Mouse (Mus musculus) neural tube, embryonic 14.5 days (tissue): ENCODE measurements around the gene Rbm19. TPM values are rescaled to one million over a fixed set of nuclear protein-coding genes. Genes with fewer than 3 reads are reported as not detected.
"Not testable (repeated sequence)": the region's sequence is repeated elsewhere in the genome, so short reads cannot be mapped to it uniquely, and the experiment has no call there.

Experiments used
- ATAC-seq: fragments of 200-750 bp; cut with Nextera tagmentation; 2 replicates; pipeline ENCODE4 v1.8.0; 2017; ENCODE audit warnings: low read depth, mild to moderate bottlenecking, moderate TSS enrichment, moderate library complexity
- H3K27ac ChIP-seq: fragments of 300-500 bp; sonication (generic); 2 replicates; pipeline ENCODE4 v1.5.1; 2014; ENCODE audit warnings: low read depth, mild to moderate bottlenecking, control low read depth, low read length, moderate library complexity, mixed read lengths
- H3K27me3 ChIP-seq: fragments of 300-500 bp; sonication (generic); 2 replicates; pipeline ENCODE4 v1.6.1; 2014; ENCODE audit warnings: low read length; ENCODE audit not compliant: control insufficient read depth, insufficient read depth
- H3K36me3 ChIP-seq: fragments of 300-500 bp; sonication (generic); 2 replicates; pipeline ENCODE4 v1.6.1; 2014; ENCODE audit warnings: low read length, mixed read lengths; ENCODE audit not compliant: control insufficient read depth, insufficient read depth
- H3K4me1 ChIP-seq: fragments of 300-500 bp; sonication (generic); 2 replicates; pipeline ENCODE4 v1.6.1; 2014; ENCODE audit warnings: low read length; ENCODE audit not compliant: control insufficient read depth, insufficient read depth
- H3K4me2 ChIP-seq: fragments of 300-500 bp; sonication (generic); 2 replicates; pipeline ENCODE4 v1.6.1; 2014; ENCODE audit warnings: mild to moderate bottlenecking, low read depth, low read length, control low read depth
- H3K4me3 ChIP-seq: fragments of 300-500 bp; sonication (generic); 2 replicates; pipeline ENCODE4 v1.5.1; 2014; ENCODE audit warnings: low read depth, low read length, control low read depth, mixed read lengths
- H3K9ac ChIP-seq: fragments of 300-500 bp; sonication (generic); replicated peaks from 2 replicates; pipeline ENCODE4 v1.6.1; 2014; ENCODE audit warnings: low read depth, mild to moderate bottlenecking, control low read depth, low read length, mixed read lengths
- H3K9me3 ChIP-seq: fragments of 300-500 bp; sonication (generic); 2 replicates; pipeline ENCODE4 v1.6.1; 2016; ENCODE audit warnings: low read length; ENCODE audit not compliant: control insufficient read depth
- WGBS: fragments of 180-500 bp; shearing (Covaris S2); extraction: QIAGEN DNeasy Blood & Tissue Kit; methylation state at CpG from one replicate; pipeline ENCODE4 v1.1.7; 2014; 5-methylcytosine and 5-hydroxymethylcytosine counted together
- polyA plus RNA-seq: library from polyadenylated mRNA; unstranded; fragments of >200 nt; fragmentation: Nextera tagmentation; extraction: Ambion mirVana; gene quantifications from 2 replicates; pipeline ENCODE4 v1.2.1, GENCODE M21; 2014

Rbm19 gene
- polyA plus RNA-seq, 1 experiment from 2014 or later: 14.7 TPM

- no peak for ATAC-seq
- 66% methylated on average over 8 of the region's 8 CpGs for WGBS
- no peak overlapping the region for H3K4me2 ChIP-seq
- H3K9me3 ChIP-seq: no peaks in the 10 kb centered on the region
- H3K4me1 ChIP-seq: no peaks in the 10 kb centered on the region
- H3K36me3 ChIP-seq: no peaks in the 10 kb centered on the region
- no peak overlapping the region for H3K9ac ChIP-seq
- H3K27ac ChIP-seq: no peak overlapping the region
- no peaks in the 10 kb centered on the region for H3K27me3 ChIP-seq
- no peak overlapping the region for H3K4me3 ChIP-seq
These were observed 14.2 kb upstream of the Rbm19 start for GRCm38 (mm10) chr5:120102097-120102496.

GRCm38 (mm10) chr5:120102732-120103131, 13.5 kb upstream of the Rbm19 start:
- Histone ChIP-seq H3K27ac (no peak overlapping the region), H3K9ac (no peak overlapping the region), H3K4me2 (no peak overlapping the region), H3K4me1 (no peaks in the 10 kb centered on the region), H3K27me3 (no peaks in the 10 kb centered on the region), H3K9me3 (no peaks in the 10 kb centered on the region), H3K4me3 (no peak overlapping the region), H3K36me3 (no peaks in the 10 kb centered on the region)
- 22% methylated on average over 12 of the region's 12 CpGs for WGBS
- no peak for ATAC-seq

GRCm38 (mm10) chr5:120103458-120103857, 12.8 kb upstream of the Rbm19 start:
- Histone ChIP-seq H3K36me3 (no peaks in the 10 kb centered on the region), H3K9ac (no peak overlapping the region), H3K9me3 (no peaks in the 10 kb centered on the region), H3K27ac (no peak overlapping the region), H3K4me1 (no peaks in the 10 kb centered on the region), H3K4me3 (no peak overlapping the region), H3K27me3 (no peaks in the 10 kb centered on the region), H3K4me2 (no peak overlapping the region)
- no peak for ATAC-seq
- WGBS: 71% methylated on average over 12 of the region's 12 CpGs

- Histone ChIP-seq H3K4me1 (no peaks in the 10 kb centered on the region), H3K4me2 (no peak overlapping the region), H3K9ac (no peak overlapping the region), H3K4me3 (no peak overlapping the region), H3K36me3 (no peaks in the 10 kb centered on the region), H3K9me3 (no peaks in the 10 kb centered on the region), H3K27ac (no peak overlapping the region), H3K27me3 (no peaks in the 10 kb centered on the region)
- WGBS: 30% methylated on average over 12 of the region's 12 CpGs
- ATAC-seq: no peak
These were observed 9.7 kb upstream of the Rbm19 start for GRCm38 (mm10) chr5:120106424-120107073.

DNA sequence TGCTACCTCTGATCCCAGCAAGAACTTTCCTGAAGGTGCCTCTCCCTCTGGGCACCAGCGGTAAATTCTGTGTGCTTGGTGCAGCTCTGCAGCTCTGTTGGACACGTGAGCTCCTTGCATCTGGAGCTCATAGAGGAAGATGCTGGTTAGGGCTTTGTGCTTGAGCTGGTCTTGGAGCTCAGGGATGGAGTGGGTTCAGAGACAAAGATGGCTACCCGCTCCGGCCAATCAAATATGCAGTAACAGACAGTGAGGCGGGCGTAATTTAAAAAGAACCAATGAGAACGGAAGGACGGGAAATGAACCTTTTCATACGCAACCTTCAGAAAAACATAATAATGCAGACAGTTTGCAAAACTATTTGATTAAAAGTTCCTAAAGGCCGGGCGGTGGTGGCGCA, 1.9 kb upstream of the Rbm19 start:
- WGBS: 89% methylated on average over 12 of the region's 12 CpGs
- H3K4me1 ChIP-seq: peaks cover 6% of the 10 kb centered on the region; the same call in 1 of the 2 replicates
- no peaks in the 10 kb centered on the region for H3K27me3 ChIP-seq
- no peak for ATAC-seq
- H3K9ac ChIP-seq: no peak overlapping the region
- no peak overlapping the region for H3K4me2 ChIP-seq
- no peak overlapping the region for H3K27ac ChIP-seq
- H3K4me3 ChIP-seq: no peak overlapping the region
- H3K9me3 ChIP-seq: no peaks in the 10 kb centered on the region
- H3K36me3 ChIP-seq: peaks cover 7% of the 10 kb centered on the region; the same call in 1 of the 2 replicates

DNA sequence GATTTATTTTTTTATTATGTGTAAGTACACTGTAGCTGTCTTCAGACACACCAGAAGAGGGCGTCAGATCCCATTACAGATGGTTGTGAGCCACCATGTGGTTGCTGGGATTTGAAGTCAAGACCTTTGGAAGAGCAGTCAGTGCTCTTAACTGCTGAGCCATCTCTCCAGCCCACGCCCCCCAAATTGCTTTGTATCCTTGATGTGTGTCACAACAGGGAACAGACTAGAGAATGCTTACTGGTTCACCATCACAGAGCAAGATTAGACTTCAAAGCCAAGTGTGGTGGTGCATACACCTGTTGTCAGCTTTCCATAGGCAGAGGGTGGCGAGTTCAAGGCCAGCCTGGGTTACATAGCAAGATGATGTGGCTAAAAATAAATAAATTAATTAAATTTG, 896 bp downstream of the Rbm19 start:
- H3K9ac ChIP-seq, H3K27me3 ChIP-seq, H3K27ac ChIP-seq, ATAC-seq, H3K4me1 ChIP-seq, H3K9me3 ChIP-seq: not testable (repeated sequence)
- Histone ChIP-seq H3K4me3 (peak overlapping the region; percentile 71), H3K4me2 (peak overlapping the region; percentile 91), H3K36me3 (peaks cover 11% of the 10 kb centered on the region)
- WGBS: 56% methylated on average over 3 of the region's 3 CpGs

- ATAC-seq: no peak
- Histone ChIP-seq H3K36me3 (peaks cover 25% of the 10 kb centered on the region), H3K9ac (no peak overlapping the region), H3K4me2 (no peak overlapping the region), H3K27me3 (no peaks in the 10 kb centered on the region), H3K4me3 (no peak overlapping the region), H3K4me1 (no peaks in the 10 kb centered on the region), H3K9me3 (no peaks in the 10 kb centered on the region), H3K27ac (no peak overlapping the region)
- 92% methylated on average over 16 of the region's 16 CpGs for WGBS
These were observed 8.8 kb downstream of the Rbm19 start for GRCm38 (mm10) chr5:120124881-120125690.

DNA sequence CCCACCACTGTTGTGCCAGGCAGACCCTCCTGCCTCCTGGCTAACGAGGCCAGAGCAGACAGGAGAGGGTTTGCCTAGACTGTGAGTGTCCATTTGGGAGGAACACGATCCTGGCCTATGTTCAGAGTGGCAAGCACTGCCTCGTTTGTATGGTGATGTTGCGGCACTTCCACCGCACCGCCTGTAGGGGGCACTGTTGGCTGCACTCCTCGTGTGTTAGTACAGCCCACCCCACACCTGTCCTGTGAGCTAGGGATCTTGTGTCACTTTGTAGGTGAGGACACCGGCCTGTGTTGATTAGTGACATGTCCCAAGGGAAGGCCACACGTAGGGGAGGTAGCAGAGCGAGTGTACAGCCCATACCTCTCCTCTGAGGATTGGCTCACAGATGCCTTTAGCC, 11.4 kb downstream of the Rbm19 start:
- Histone ChIP-seq H3K9me3 (no peaks in the 10 kb centered on the region), H3K36me3 (peaks cover 23% of the 10 kb centered on the region), H3K4me2 (no peak overlapping the region), H3K27me3 (no peaks in the 10 kb centered on the region), H3K27ac (no peak overlapping the region), H3K9ac (no peak overlapping the region), H3K4me3 (no peak overlapping the region), H3K4me1 (no peaks in the 10 kb centered on the region)
- no peak for ATAC-seq
- WGBS: 59% methylated on average over 10 of the region's 10 CpGs

- peaks cover 23% of the 10 kb centered on the region for H3K36me3 ChIP-seq
- WGBS: 85% methylated on average over 5 of the region's 5 CpGs
- H3K9me3 ChIP-seq: no peaks in the 10 kb centered on the region
- H3K9ac ChIP-seq: no peak overlapping the region
- H3K4me1 ChIP-seq: no peaks in the 10 kb centered on the region
- H3K27ac ChIP-seq: no peak overlapping the region
- no peak for ATAC-seq
- no peak overlapping the region for H3K4me3 ChIP-seq
- no peaks in the 10 kb centered on the region for H3K27me3 ChIP-seq
- H3K4me2 ChIP-seq: no peak overlapping the region
These were observed 12.2 kb downstream of the Rbm19 start for GRCm38 (mm10) chr5:120128511-120128910.
